Mouse (Mus musculus): Measurements from ENCODE around the gene Ggt7. TPM values are rescaled to one million over a fixed set of nuclear protein-coding genes. Genes with fewer than 3 reads are reported as not detected.
A peak's percentile ranks its signal among the peaks of the same experiment; 100 is the strongest.

Gene Ggt7
- polyA plus RNA-seq, 1 experiment from 2014 or later, result 10.9 TPM

GRCm38 (mm10) chr2:155536292-155536691, 18.3 kb upstream of the Ggt7 start:
- Histone ChIP-seq H3K4me1 (no peaks in the 10 kb centered on the region), H3K4me3 (no peak overlapping the region), H3K36me3 (replicated peaks) (no peaks in the 10 kb centered on the region), H3K27me3 (ENCODE audit: poor library complexity, severe bottlenecking) (no peaks in the 10 kb centered on the region), H3K27ac (no peak overlapping the region), H3K9me3 (no peaks in the 10 kb centered on the region)
- DNase-seq (ENCODE audit: extremely low spot score, low spot score), result no peak

DNA sequence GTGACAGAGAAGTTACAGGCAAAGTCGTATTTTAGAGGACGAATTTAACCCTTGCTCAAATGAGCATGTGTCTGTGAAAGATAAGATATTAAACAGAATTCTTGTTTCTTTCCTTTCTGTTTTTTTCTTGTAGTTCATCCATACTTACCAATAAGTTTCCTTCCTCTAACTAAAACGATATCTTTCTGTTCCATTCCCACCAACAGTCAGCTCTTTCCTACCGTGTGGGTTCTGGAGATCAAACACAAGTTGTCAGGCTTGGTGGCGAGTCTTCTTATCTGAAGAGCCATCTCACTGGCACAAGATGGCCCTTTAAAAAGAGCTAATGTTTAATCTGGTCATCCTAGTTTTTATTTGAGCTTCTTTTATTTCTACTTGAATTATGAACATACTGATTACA, 9.3 kb upstream of the Ggt7 start:
- Histone ChIP-seq H3K36me3 (replicated peaks) (no peaks in the 10 kb centered on the region), H3K4me1 (no peaks in the 10 kb centered on the region), H3K27me3 (ENCODE audit: poor library complexity, severe bottlenecking) (no peaks in the 10 kb centered on the region), H3K4me3 (no peak overlapping the region), H3K27ac (no peak overlapping the region), H3K9me3 (no peaks in the 10 kb centered on the region)
- DNase-seq (ENCODE audit: extremely low spot score, low spot score), result no peak
- 85% methylated on average over 5 of the region's 5 CpGs for WGBS

DNA sequence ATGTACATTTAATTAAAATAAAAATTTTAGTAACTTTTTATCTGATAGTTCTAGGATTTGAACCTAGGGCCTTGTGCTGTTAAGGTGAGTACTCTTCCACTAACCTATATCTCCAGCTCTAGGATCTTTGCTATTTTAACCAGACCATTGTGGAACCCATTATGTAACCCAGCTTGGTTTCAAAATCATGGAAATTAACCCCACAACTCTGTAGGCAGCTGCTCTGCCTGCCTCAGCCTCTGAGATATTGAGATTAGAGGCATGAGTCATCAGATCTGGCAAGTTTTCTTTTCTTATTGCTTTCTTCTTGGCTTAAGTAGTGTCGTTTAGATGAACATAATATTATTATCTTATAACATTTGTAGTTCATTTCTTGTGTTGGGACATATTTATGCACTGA, 6.3 kb upstream of the Ggt7 start:
- H3K27ac ChIP-seq, result no peak overlapping the region
- H3K27me3 ChIP-seq (ENCODE audit: poor library complexity, severe bottlenecking), result no peaks in the 10 kb centered on the region
- 76% methylated on average over 1 of the region's 1 CpGs for WGBS
- H3K9me3 ChIP-seq, result no peaks in the 10 kb centered on the region
- H3K4me3 ChIP-seq, result no peak overlapping the region
- H3K36me3 ChIP-seq (replicated peaks), result no peaks in the 10 kb centered on the region
- no peak for DNase-seq (ENCODE audit: extremely low spot score, low spot score)
- no peaks in the 10 kb centered on the region for H3K4me1 ChIP-seq

- H3K4me1 ChIP-seq, result peaks cover 4% of the 10 kb centered on the region
- no peak for DNase-seq (ENCODE audit: extremely low spot score, low spot score)
- no peak overlapping the region for H3K4me3 ChIP-seq
- no peaks in the 10 kb centered on the region for H3K9me3 ChIP-seq
- no peaks in the 10 kb centered on the region for H3K27me3 ChIP-seq (ENCODE audit: poor library complexity, severe bottlenecking)
- WGBS, result 69% methylated on average over 5 of the region's 5 CpGs
- no peaks in the 10 kb centered on the region for H3K36me3 ChIP-seq (replicated peaks)
- H3K27ac ChIP-seq, result no peak overlapping the region
Observed at GRCm38 (mm10) chr2:155523706-155524105, 5.7 kb upstream of the Ggt7 start.

GRCm38 (mm10) chr2:155518531-155519270, 664 bp upstream of the Ggt7 start:
- Histone ChIP-seq H3K27me3 (ENCODE audit: poor library complexity, severe bottlenecking) (peaks cover 22% of the 10 kb centered on the region), H3K4me3 (peak overlapping the region; percentile 66), H3K27ac (peak overlapping the region; percentile 82), H3K4me1 (peaks cover 31% of the 10 kb centered on the region), H3K9me3 (no peaks in the 10 kb centered on the region), H3K36me3 (replicated peaks) (no peaks in the 10 kb centered on the region)
- DNase-seq (ENCODE audit: extremely low spot score, low spot score), result no peak
- WGBS, result 26% methylated on average over 18 of the region's 18 CpGs

DNA sequence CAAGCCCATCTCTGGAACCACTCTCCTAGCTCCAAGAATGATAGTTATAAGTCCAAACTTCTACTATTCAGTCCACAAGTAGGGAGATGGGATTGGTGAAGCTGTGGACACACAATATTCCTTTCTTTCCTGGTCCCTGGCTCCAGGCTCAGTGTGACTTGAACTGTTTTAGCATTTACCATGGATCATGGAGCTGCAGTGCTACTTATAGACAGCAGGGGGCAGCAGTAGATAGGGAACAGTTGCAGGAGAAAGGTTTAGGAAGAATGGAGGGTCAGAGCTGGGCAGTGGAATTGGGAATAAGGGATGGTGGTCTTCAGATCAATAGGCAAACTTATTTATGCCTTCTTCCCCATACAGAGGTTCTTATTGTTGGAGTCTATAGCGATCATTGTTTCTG, 2.1 kb downstream of the Ggt7 start:
- peak; percentile 73 for DNase-seq (ENCODE audit: extremely low spot score, low spot score)
- Histone ChIP-seq H3K4me1 (peaks cover 35% of the 10 kb centered on the region), H3K27me3 (ENCODE audit: poor library complexity, severe bottlenecking) (peaks cover 29% of the 10 kb centered on the region), H3K9me3 (no peaks in the 10 kb centered on the region), H3K27ac (no peak overlapping the region), H3K36me3 (replicated peaks) (no peaks in the 10 kb centered on the region), H3K4me3 (no peak overlapping the region)
- 6% methylated on average over 1 of the region's 1 CpGs for WGBS

- DNase-seq (ENCODE audit: extremely low spot score, low spot score), result peak; percentile 56
- peak overlapping the region; percentile 64 for H3K4me3 ChIP-seq
- WGBS, result under 1% methylated on average over 23 of the region's 23 CpGs
- H3K9me3 ChIP-seq, result no peaks in the 10 kb centered on the region
- no peaks in the 10 kb centered on the region for H3K36me3 ChIP-seq (replicated peaks)
- H3K27ac ChIP-seq, result peak overlapping the region; percentile 83
- peaks cover 35% of the 10 kb centered on the region for H3K4me1 ChIP-seq
- H3K27me3 ChIP-seq (ENCODE audit: poor library complexity, severe bottlenecking), result peaks cover 29% of the 10 kb centered on the region
Observed at GRCm38 (mm10) chr2:155514666-155515065, 3.4 kb downstream of the Ggt7 start.

- H3K4me3 ChIP-seq, result peak overlapping the region; percentile 64; the same call in 1 of the 2 replicates
Observed at GRCm38 (mm10) chr2:155513543-155513942, 4.5 kb downstream of the Ggt7 start.

GRCm38 (mm10) chr2:155512479-155512878, 5.6 kb downstream of the Ggt7 start:
- H3K27me3 ChIP-seq (ENCODE audit: poor library complexity, severe bottlenecking), result peaks cover 29% of the 10 kb centered on the region
- 65% methylated on average over 4 of the region's 4 CpGs for WGBS
- H3K27ac ChIP-seq, result no peak overlapping the region
- H3K9me3 ChIP-seq, result no peaks in the 10 kb centered on the region
- DNase-seq (ENCODE audit: extremely low spot score, low spot score), result peak; percentile 35
- no peak overlapping the region for H3K4me3 ChIP-seq
- H3K4me1 ChIP-seq, result peaks cover 28% of the 10 kb centered on the region
- no peaks in the 10 kb centered on the region for H3K36me3 ChIP-seq (replicated peaks)

More at GRCm38 (mm10) chr2:155513543-155513942, 4.5 kb downstream of the Ggt7 start:
- no peaks in the 10 kb centered on the region for H3K36me3 ChIP-seq (replicated peaks)
- H3K27ac ChIP-seq, result no peak overlapping the region
- no peak for DNase-seq (ENCODE audit: extremely low spot score, low spot score)
- H3K4me1 ChIP-seq, result peaks cover 30% of the 10 kb centered on the region
- peaks cover 29% of the 10 kb centered on the region for H3K27me3 ChIP-seq (ENCODE audit: poor library complexity, severe bottlenecking)
- H3K9me3 ChIP-seq, result no peaks in the 10 kb centered on the region
- 72% methylated on average over 5 of the region's 5 CpGs for WGBS

- peaks cover 18% of the 10 kb centered on the region for H3K4me1 ChIP-seq
- peaks cover 7% of the 10 kb centered on the region for H3K36me3 ChIP-seq (replicated peaks)
- no peaks in the 10 kb centered on the region for H3K27me3 ChIP-seq (ENCODE audit: poor library complexity, severe bottlenecking)
- no peak overlapping the region for H3K27ac ChIP-seq
- 82% methylated on average over 10 of the region's 10 CpGs for WGBS
- no peak overlapping the region for H3K4me3 ChIP-seq
- peak; percentile 8 for DNase-seq (ENCODE audit: extremely low spot score, low spot score)
- H3K9me3 ChIP-seq, result no peaks in the 10 kb centered on the region
Observed at GRCm38 (mm10) chr2:155507721-155508470, 10.1 kb downstream of the Ggt7 start.

GRCm38 (mm10) chr2:155505811-155506210, 12.2 kb downstream of the Ggt7 start:
- DNase-seq (ENCODE audit: extremely low spot score, low spot score), result peak; percentile 12

GRCm38 (mm10) chr2:155504440-155505355, 13.3 kb downstream of the Ggt7 start:
- Histone ChIP-seq H3K27ac (0 out of 2 replicates have a peak overlapping the region, but pooled peaks have one; percentile 42), H3K27me3 (ENCODE audit: poor library complexity, severe bottlenecking) (no peaks in the 10 kb centered on the region), H3K4me3 (no peak overlapping the region), H3K9me3 (no peaks in the 10 kb centered on the region), H3K36me3 (replicated peaks) (peaks cover 13% of the 10 kb centered on the region), H3K4me1 (peaks cover 19% of the 10 kb centered on the region)
- DNase-seq (ENCODE audit: extremely low spot score, low spot score), result peak; percentile 11
- 66% methylated on average over 13 of the region's 13 CpGs for WGBS

More at GRCm38 (mm10) chr2:155505811-155506210, 12.2 kb downstream of the Ggt7 start:
- Histone ChIP-seq H3K9me3 (no peaks in the 10 kb centered on the region), H3K27ac (no peak overlapping the region), H3K36me3 (replicated peaks) (peaks cover 8% of the 10 kb centered on the region), H3K27me3 (ENCODE audit: poor library complexity, severe bottlenecking) (no peaks in the 10 kb centered on the region), H3K4me3 (no peak overlapping the region), H3K4me1 (peaks cover 19% of the 10 kb centered on the region)
- 89% methylated on average over 9 of the region's 9 CpGs for WGBS
